Mouse (Mus musculus) T-cell, adult 2 months (primary cell): ENCODE results near the gene Esr1.

Experiments
- DNase-seq: peaks from one replicate; pipeline ENCODE4 v3.0.0; 2022; ENCODE audit warnings: low spot score

Esr1 gene

GRCm38 (mm10) chr10:4841039-4841438, 229.6 kb downstream of the Esr1 start:
- DNase-seq = no peak

GRCm38 (mm10) chr10:4847523-4847922, 236.1 kb downstream of the Esr1 start:
- DNase-seq = no peak

- DNase-seq = no peak
Measured at GRCm38 (mm10) chr10:4849881-4850280, 238.5 kb downstream of the Esr1 start.

- no peak for DNase-seq
Measured at GRCm38 (mm10) chr10:4875076-4875737, 263.8 kb downstream of the Esr1 start.

GRCm38 (mm10) chr10:4881391-4881790, 270.0 kb downstream of the Esr1 start:
- no peak for DNase-seq

GRCm38 (mm10) chr10:4885506-4885905, 274.1 kb downstream of the Esr1 start:
- no peak for DNase-seq

- no peak for DNase-seq
Measured at GRCm38 (mm10) chr10:4885961-4886360, 274.6 kb downstream of the Esr1 start.

- no peak for DNase-seq
Measured at GRCm38 (mm10) chr10:4893475-4893874, 282.1 kb downstream of the Esr1 start.

GRCm38 (mm10) chr10:4897789-4898188, 286.4 kb downstream of the Esr1 start:
- DNase-seq = no peak

- no peak for DNase-seq
Measured at GRCm38 (mm10) chr10:4900324-4900723, 288.9 kb downstream of the Esr1 start.

- DNase-seq = peak; percentile 13
Measured at GRCm38 (mm10) chr10:4909271-4909670, 297.9 kb downstream of the Esr1 start.

- no peak for DNase-seq
Measured at GRCm38 (mm10) chr10:4910451-4910850, 299.1 kb downstream of the Esr1 start.

- no peak for DNase-seq
Measured at GRCm38 (mm10) chr10:4919046-4919445, 307.7 kb downstream of the Esr1 start.

GRCm38 (mm10) chr10:4923616-4924015, 312.2 kb downstream of the Esr1 start:
- no peak for DNase-seq

- DNase-seq = no peak
Measured at GRCm38 (mm10) chr10:4924391-4924790, 313.0 kb downstream of the Esr1 start.

- no peak for DNase-seq
Measured at GRCm38 (mm10) chr10:4943148-4943547, 331.8 kb downstream of the Esr1 start.

GRCm38 (mm10) chr10:4944725-4945124, 333.3 kb downstream of the Esr1 start:
- no peak for DNase-seq

GRCm38 (mm10) chr10:4965768-4966167, 354.4 kb downstream of the Esr1 start:
- no peak for DNase-seq

GRCm38 (mm10) chr10:4971156-4971555, 359.8 kb downstream of the Esr1 start:
- no peak for DNase-seq

GRCm38 (mm10) chr10:4971586-4971985, 360.2 kb downstream of the Esr1 start:
- no peak for DNase-seq

- no peak for DNase-seq
Measured at GRCm38 (mm10) chr10:4972026-4972425, 360.6 kb downstream of the Esr1 start.

- DNase-seq = no peak
Measured at GRCm38 (mm10) chr10:4974246-4974645, 362.9 kb downstream of the Esr1 start.

- DNase-seq = no peak
Measured at GRCm38 (mm10) chr10:4976557-4976956, 365.2 kb downstream of the Esr1 start.

GRCm38 (mm10) chr10:4977374-4977773, 366.0 kb downstream of the Esr1 start:
- DNase-seq = no peak
